Mouse (Mus musculus) MEL (cell line): Measurements from ENCODE around the gene Gm49392. TPM values are rescaled to one million over a fixed set of nuclear protein-coding genes. Genes with fewer than 3 reads are reported as not detected.
"Not testable (repeated sequence)": the region's sequence is repeated elsewhere in the genome, so short reads cannot be mapped to it uniquely, and the experiment has no call there.

Source experiments
- DNase-seq: peaks from one replicate; pipeline ENCODE4 v3.0.0; 2011; ENCODE audit warnings: low read depth, low spot score
- H3K27ac ChIP-seq: 2 replicates; pipeline ENCODE4 v1.5.1; 2012; ENCODE audit warnings: low read depth, mild to moderate bottlenecking, control low read depth, low read length, moderate library complexity; ENCODE audit not compliant: control insufficient read depth
- H3K27me3 ChIP-seq, 2 experiments: fragments of 150-350 bp in 1 of 2; sonication (generic) in 1 of 2; 2 replicates each; pipeline ENCODE4 v1.6.1; 2012; ENCODE audit warnings: low read length in 2 of 2, mild to moderate bottlenecking in 2 of 2, improper control_type of control experiment in 1 of 2, moderate library complexity in 1 of 2; ENCODE audit not compliant: insufficient read depth in 2 of 2, control insufficient read depth in 1 of 2
- H3K36me3 ChIP-seq, 2 experiments: 2 replicates each; pipeline ENCODE4 v1.6.1; 2012 to 2014; ENCODE audit warnings: low read length in 2 of 2, improper control_type of control experiment in 1 of 2, inconsistent platforms in 1 of 2, mild to moderate bottlenecking in 1 of 2; ENCODE audit not compliant: insufficient read depth in 2 of 2, control insufficient read depth in 1 of 2
- H3K4me1 ChIP-seq, 2 experiments: fragments of 150-350 bp in 1 of 2; sonication (generic) in 1 of 2; 2 replicates each; pipeline ENCODE4 v1.6.1; 2012; ENCODE audit warnings: low read length in 2 of 2, improper control_type of control experiment in 1 of 2, mild to moderate bottlenecking in 1 of 2; ENCODE audit not compliant: insufficient read depth in 2 of 2, control insufficient read depth in 1 of 2
- H3K4me3 ChIP-seq, 2 experiments: fragments of 150-350 bp in 1 of 2; sonication (generic) in 1 of 2; 2 replicates each; pipeline ENCODE4 v1.5.1; 2012; ENCODE audit warnings: low read depth in 2 of 2, low read length in 2 of 2, mild to moderate bottlenecking in 2 of 2, moderate library complexity in 2 of 2, control low read depth in 1 of 2, improper control_type of control experiment in 1 of 2; ENCODE audit not compliant: control insufficient read depth in 1 of 2, insufficient read depth in 1 of 2
- H3K79me2 ChIP-seq: 2 replicates; pipeline ENCODE4 v1.6.1; 2012; ENCODE audit warnings: mild to moderate bottlenecking, low read length, moderate library complexity; ENCODE audit not compliant: control insufficient read depth, poor library complexity, insufficient read depth
- H3K9ac ChIP-seq: 2 replicates; pipeline ENCODE4 v1.6.1; 2012; ENCODE audit warnings: low read depth, mild to moderate bottlenecking, control low read depth, low read length, moderate library complexity; ENCODE audit not compliant: control insufficient read depth, poor library complexity, severe bottlenecking
- H3K9me3 ChIP-seq: fragments of 150-350 bp; sonication (generic); replicated peaks from 2 replicates; pipeline ENCODE4 v1.6.1; 2012; ENCODE audit warnings: mild to moderate bottlenecking, low read length, improper control_type of control experiment, moderate library complexity; ENCODE audit not compliant: insufficient read depth
- EP300 ChIP-seq, 2 experiments: IDR thresholded peaks; 2 replicates each; pipeline ENCODE4 v1.6.1; 2011; ENCODE audit warnings: improper control_type of control experiment in 2 of 2, low read length in 2 of 2, low read depth in 1 of 2, mild to moderate bottlenecking in 1 of 2
- ETS1 ChIP-seq: IDR thresholded peaks from 2 replicates; pipeline ENCODE4 v1.6.1; 2012; ENCODE audit warnings: low read depth, mild to moderate bottlenecking, inconsistent platforms, low read length, improper control_type of control experiment, moderate library complexity
- GATA1 ChIP-seq: IDR thresholded peaks from 2 replicates; pipeline ENCODE4 v1.6.1; 2011; ENCODE audit warnings: low read depth, low read length, improper control_type of control experiment
- JUND ChIP-seq: IDR thresholded peaks from 2 replicates; pipeline ENCODE4 v1.6.1; 2011; ENCODE audit warnings: low read depth, mild to moderate bottlenecking, improper control_type of control experiment, low read length
- RAD21 ChIP-seq: IDR thresholded peaks from 2 replicates; pipeline ENCODE4 v1.6.1; 2011; ENCODE audit warnings: mild to moderate bottlenecking, low read depth, low read length, improper control_type of control experiment
- RCOR1 ChIP-seq: IDR thresholded peaks from 2 replicates; pipeline ENCODE4 v1.6.1; 2012; ENCODE audit warnings: low read depth, mild to moderate bottlenecking, inconsistent platforms, low read length, improper control_type of control experiment
- TAL1 ChIP-seq: IDR thresholded peaks from 2 replicates; pipeline ENCODE4 v1.6.1; 2012; ENCODE audit warnings: mild to moderate bottlenecking, inconsistent platforms, low read length, moderate library complexity, mixed read lengths
- TCF12 ChIP-seq: IDR thresholded peaks from 2 replicates; pipeline ENCODE4 v1.6.1; 2014; ENCODE audit warnings: low read depth, mild to moderate bottlenecking, inconsistent platforms, low read length, improper control_type of control experiment, moderate library complexity
- UBTF ChIP-seq: IDR thresholded peaks from 2 replicates; pipeline ENCODE4 v1.6.1; 2012; ENCODE audit warnings: low read depth, mild to moderate bottlenecking, inconsistent platforms, low read length, improper control_type of control experiment, moderate library complexity, borderline replicate concordance; ENCODE audit not compliant: insufficient read depth
- ZMIZ1 ChIP-seq: IDR thresholded peaks from 2 replicates; pipeline ENCODE4 v1.6.1; 2012; ENCODE audit warnings: low read depth, mild to moderate bottlenecking, inconsistent platforms, low read length, improper control_type of control experiment, moderate library complexity
- polyA plus RNA-seq, 2 experiments: library from polyadenylated mRNA; stranded (reverse) in 1 of 2; unstranded in 1 of 2; fragments of >175 nt in 1 of 2; fragments of >200 nt in 1 of 2; gene quantifications; 2 replicates each; pipeline versions ENCODE4 v1.2.1 to v1.2.4; 2012; ENCODE audit warnings: low replicate concordance in 2 of 2, low read depth in 1 of 2; ENCODE audit not compliant: insufficient read length in 2 of 2, insufficient read depth in 1 of 2, missing spikeins in 1 of 2
- total RNA-seq: library from RNA; depleted of rRNA; stranded (reverse); fragments of 300-350 nt; gene quantifications from 2 replicates; pipeline ENCODE4 v1.2.3, GENCODE M21; 2012; rRNA removed

Gm49392 gene
- total RNA-seq (not detected in 2 replicates), polyA plus RNA-seq (not detected)

DNA sequence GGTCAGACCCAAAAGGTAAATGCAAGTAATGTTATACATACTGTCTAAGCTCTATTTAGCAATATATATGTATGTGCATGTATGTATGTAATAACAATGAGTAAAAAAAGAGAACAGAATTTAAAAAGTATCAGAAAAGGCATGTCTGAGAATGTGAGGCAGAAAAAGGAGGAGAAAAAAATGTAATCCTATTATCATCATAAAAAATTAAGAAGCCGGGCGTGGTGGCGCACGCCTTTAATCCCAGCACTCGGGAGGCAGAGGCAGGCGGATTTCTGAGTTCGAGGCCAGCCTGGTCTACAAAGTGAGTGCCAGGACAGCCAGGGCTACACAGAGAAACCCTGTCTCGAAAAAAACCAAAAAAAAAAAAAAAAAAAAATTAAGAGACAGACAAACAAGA lies at the start of gene Gm49392:
TSS of gene Gm49392 (minus strand) at position 101 of the 400 bp plus-strand sequence.
- not testable (repeated sequence) for DNase-seq, H3K27me3 ChIP-seq, H3K27ac ChIP-seq, H3K4me3 ChIP-seq, H3K36me3 ChIP-seq, H3K79me2 ChIP-seq, H3K9ac ChIP-seq, H3K9me3 ChIP-seq, H3K4me1 ChIP-seq

- H3K36me3 ChIP-seq, H3K27me3 ChIP-seq, H3K79me2 ChIP-seq, H3K4me1 ChIP-seq, H3K9me3 ChIP-seq, H3K27ac ChIP-seq, H3K9ac ChIP-seq, H3K4me3 ChIP-seq, DNase-seq: not testable (repeated sequence)
Observed at GRCm38 (mm10) chr13:60941884-60942283, 45.2 kb upstream of the Gm49392 start, which contains the start of gene Tpbpa. Gene Tpbpa (minus strand): TSS chr13:60941984.

DNA sequence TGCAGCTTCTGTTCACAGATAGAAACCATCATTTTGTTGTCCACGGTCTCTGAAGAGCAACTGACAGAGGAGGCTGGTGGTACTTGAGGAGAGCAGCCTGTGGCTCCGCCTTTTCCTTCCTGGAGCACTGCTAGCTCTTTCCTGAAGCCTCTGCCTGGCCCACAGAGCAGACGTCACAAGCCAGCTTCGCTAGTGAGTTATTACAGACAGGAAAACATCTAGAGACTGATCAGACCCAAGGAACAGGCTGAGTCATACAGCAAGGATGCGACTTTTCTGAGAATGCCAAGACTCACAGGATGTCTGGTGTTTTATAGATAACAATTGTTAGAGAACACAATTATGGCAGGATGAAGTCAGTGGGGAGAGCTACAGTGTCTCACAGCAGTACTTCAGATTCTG lies 39.8 kb upstream of the Gm49392 start, which contains the start of the genes Gm49391 and Ctla2a:
TSS of gene Gm49391 (minus strand) at position 72 of the 402 bp plus-strand sequence.
TSS of gene Ctla2a (minus strand) at position 126 of the 402 bp plus-strand sequence.
- Histone ChIP-seq H3K27ac (no peak within 1 kb of the TSS; the same call in 1 of the 2 replicates), H3K27me3 (no peaks in the 10 kb centered on the region), H3K9me3 (no peaks in the 10 kb centered on the region), H3K79me2 (no peaks in the 10 kb centered on the region), H3K4me1 (no peaks in the 10 kb centered on the region), H3K9ac (no peak within 1 kb of the TSS), H3K4me3 (no peak within 1 kb of the TSS), H3K36me3 (no peaks in the 10 kb centered on the region)
- 0 out of 2 replicates have a peak, but pooled peaks have one; percentile 29 for TF ChIP-seq TCF12
- TF ChIP-seq ZMIZ1: no peak
- TF ChIP-seq GATA1: peak; percentile 68
- TF ChIP-seq EP300 (IDR thresholded peaks at IDR 0.05; ENCODE audit: low read depth in 1 of 2, low read length in 2 of 2): peak; percentile 64 to 75
- no peak for TF ChIP-seq JUND
- TF ChIP-seq RCOR1: 0 out of 2 replicates have a peak, but pooled peaks have one; percentile 24
- TF ChIP-seq UBTF: no peak
- no peak for TF ChIP-seq RAD21
- peak; percentile 79 for TF ChIP-seq TAL1
- TF ChIP-seq ETS1: peak; percentile 63; the same call in 1 of the 2 replicates
- DNase-seq: peak; percentile 81

DNA sequence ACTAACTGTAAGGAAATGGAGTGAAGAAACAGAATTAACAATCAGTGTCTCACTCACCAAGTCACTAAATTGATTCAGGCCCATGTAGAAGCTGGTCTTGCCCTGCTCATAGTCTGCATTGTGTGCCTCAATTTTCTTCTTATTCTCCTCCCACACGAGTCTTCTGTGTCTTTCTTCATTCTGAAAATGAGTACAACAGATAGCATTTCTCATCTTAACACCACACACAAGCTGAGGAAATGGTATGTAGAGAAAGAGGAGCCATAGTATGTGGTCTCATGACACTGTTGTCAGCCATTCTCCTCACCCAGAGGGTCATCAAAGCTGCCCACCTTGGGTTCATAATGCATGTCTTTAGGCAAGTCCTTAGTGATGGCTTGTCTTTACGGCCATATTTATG lies 38.8 kb upstream of the Gm49392 start, which contains the start of gene Gm49393:
TSS of gene Gm49393 (minus strand) at position 101 of the 400 bp plus-strand sequence.
- not testable (repeated sequence) for H3K27ac ChIP-seq, H3K4me3 ChIP-seq, DNase-seq, H3K9ac ChIP-seq, H3K27me3 ChIP-seq, H3K36me3 ChIP-seq, H3K9me3 ChIP-seq, H3K4me1 ChIP-seq, H3K79me2 ChIP-seq

DNA sequence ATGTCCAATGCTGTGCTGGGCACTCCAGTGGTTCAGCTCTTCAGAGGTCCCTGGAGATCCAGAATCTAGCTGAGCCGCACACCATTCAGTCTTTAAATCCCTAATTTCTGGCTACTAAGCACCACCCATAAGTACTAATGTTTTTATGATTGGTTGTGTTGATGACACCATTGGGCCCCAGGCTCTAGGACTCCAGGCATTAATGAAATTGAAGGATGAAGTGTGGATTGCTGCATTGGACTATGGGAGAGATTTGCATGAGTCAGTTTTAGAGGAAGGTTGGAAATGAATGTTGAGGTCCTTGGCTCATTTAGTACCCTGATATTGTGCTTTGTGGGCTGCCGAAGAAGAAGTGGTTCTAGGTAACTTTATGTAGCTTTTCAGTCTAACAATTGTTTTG lies 8.1 kb upstream of the Gm49392 start, which contains the start of gene Tpbpb:
TSS of gene Tpbpb (minus strand) at position 101 of the 400 bp plus-strand sequence.
- H3K9ac ChIP-seq, H3K36me3 ChIP-seq, H3K9me3 ChIP-seq, H3K27me3 ChIP-seq, H3K79me2 ChIP-seq, DNase-seq, H3K4me1 ChIP-seq, H3K27ac ChIP-seq, H3K4me3 ChIP-seq: not testable (repeated sequence)
